In genomic region chr2:152143279-152144157, GRCm38 (mm10) we compare ENCODE assay signal across 7 mouse cellular contexts. TPM values are rescaled to one million over a fixed set of nuclear protein-coding genes. Genes with fewer than 3 reads are reported as not detected.
DNase-seq lines count a peak whose midpoint lies in the region; ATAC-seq and TF ChIP-seq lines count a peak whose summit lies in the region.

TSS of gene Tcf15 (plus strand) at chr2:152143561.

- peak; percentile 52; the same call in 1 of the 2 replicates for TF ChIP-seq POLR2A in brain, embryonic 14.5 days (IDR thresholded peaks at IDR 0.05; ENCODE audit: borderline replicate concordance, extremely low read depth, insufficient read depth, insufficient read length, poor library complexity, severe bottlenecking)
- TF ChIP-seq POLR2A in liver, adult 2 months (IDR thresholded peaks at IDR 0.05; ENCODE audit: extremely low read depth, insufficient read depth, low read length), result no peak
- TF ChIP-seq POLR2A in myocyte (IDR thresholded peaks at IDR 0.05; ENCODE audit: insufficient read length, low read depth), result no peak

- peaks cover 36% of the 10 kb centered on the region for H3K27me3 ChIP-seq in hindbrain, embryonic 14.5 days (ENCODE audit: control insufficient read depth, insufficient read depth, low read length)
- H3K27me3 ChIP-seq in liver, adult 2 months (ENCODE audit: control insufficient read depth, insufficient read depth, low read length), result peaks cover 11% of the 10 kb centered on the region
- peaks cover 64% of the 10 kb centered on the region for H3K27me3 ChIP-seq in myocyte (ENCODE audit: control insufficient read depth, insufficient read depth, insufficient read length)

- no peaks in the 10 kb centered on the region for H3K9me3 ChIP-seq in hindbrain, embryonic 14.5 days (ENCODE audit: control insufficient read depth, low read length)

- H3K27ac ChIP-seq in hindbrain, embryonic 14.5 days, result no peak within 1 kb of the TSS
- H3K27ac ChIP-seq in liver, adult 2 months (replicated peaks; ENCODE audit: insufficient read depth, low read depth, low read length), result no peak within 1 kb of the TSS

- H3K9ac ChIP-seq in hindbrain, embryonic 14.5 days, result peak within 1 kb of the TSS; percentile 52
- peak within 1 kb of the TSS; percentile 33; the same call in 1 of the 2 replicates for H3K9ac ChIP-seq in liver, adult 2 months (ENCODE audit: low read depth, low read length)

- no peaks in the 10 kb centered on the region for H3K79me2 ChIP-seq in liver, adult 2 months (ENCODE audit: control insufficient read depth, insufficient read depth, low read length)
- H3K79me2 ChIP-seq in myocyte (ENCODE audit: control insufficient read depth, insufficient read depth), result no peaks in the 10 kb centered on the region

- no peak within 1 kb of the TSS for H3ac ChIP-seq in myocyte (ENCODE audit: control insufficient read depth, insufficient read length)

- no peak for TF ChIP-seq CTCF in brain, embryonic 14.5 days (IDR thresholded peaks at IDR 0.05; ENCODE audit: borderline replicate concordance, extremely low read depth, insufficient read depth, insufficient read length)
- TF ChIP-seq CTCF in liver, adult 2 months (IDR thresholded peaks at IDR 0.05; ENCODE audit: low read depth, low read length), result no peak

- H3K4me2 ChIP-seq in hindbrain, embryonic 14.5 days (replicated peaks), result peak within 1 kb of the TSS; percentile 74
- H3K4me2 ChIP-seq in myocyte (ENCODE audit: low read depth), result peak within 1 kb of the TSS; percentile 61

- no peaks in the 10 kb centered on the region for H3K36me3 ChIP-seq in hindbrain, embryonic 14.5 days (replicated peaks; ENCODE audit: control insufficient read depth, insufficient read depth)
- no peaks in the 10 kb centered on the region for H3K36me3 ChIP-seq in liver, adult 2 months (ENCODE audit: control insufficient read depth, insufficient read depth, low read length)
- H3K36me3 ChIP-seq in myocyte (ENCODE audit: control insufficient read depth, insufficient read depth), result no peaks in the 10 kb centered on the region

- WGBS in hindbrain, embryonic 14.5 days, result 1% methylated on average over 69 of the region's 118 CpGs
- 2% methylated on average over 118 of the region's 118 CpGs for WGBS in liver, adult 2 months

- H3K4me3 ChIP-seq in hindbrain, embryonic 14.5 days (replicated peaks; ENCODE audit: low read length), result peak within 1 kb of the TSS; percentile 48
- H3K4me3 ChIP-seq in liver, adult 2 months (ENCODE audit: insufficient read depth, low read depth, low read length), result peak within 1 kb of the TSS; percentile 39; the same call in 1 of the 2 replicates
- H3K4me3 ChIP-seq in myocyte, result no peak within 1 kb of the TSS

- ATAC-seq in hindbrain, embryonic 14.5 days (ENCODE audit: low FRiP score), result peak; percentile 58; the same call in 1 of the 2 replicates
- no peak for ATAC-seq in activated CD4-positive, CD25-positive, alpha-beta regulatory T cell, adult 4 months

- H3K4me1 ChIP-seq in hindbrain, embryonic 14.5 days (replicated peaks; ENCODE audit: control insufficient read depth, insufficient read depth, low read length), result peaks cover 28% of the 10 kb centered on the region
- no peaks in the 10 kb centered on the region; the same call in 1 of the 2 replicates for H3K4me1 ChIP-seq in liver, adult 2 months (ENCODE audit: control insufficient read depth, insufficient read depth, low read length)

- DNase-seq in ZHBTc4 (ENCODE audit: low read depth, low spot score), result peak; percentile 93
- peak; percentile 74 for DNase-seq in brain, embryonic 14.5 days (ENCODE audit: low read depth)
- peak; percentile 69 for DNase-seq in gastrocnemius, postnatal 10 days
- DNase-seq in hindbrain, embryonic 14.5 days (ENCODE audit: low spot score), result no peak
- DNase-seq in liver, adult 2 months (ENCODE audit: extremely low read depth, low read depth, low spot score), result no peak

TF ChIP-seq in myocyte, 11 proteins besides CTCF, POLR2A, EP300 and RAD21:
- TF ChIP-seq CEBPB (IDR thresholded peaks at IDR 0.05; ENCODE audit: insufficient read depth, poor library complexity, severe bottlenecking), result no peak
- TF ChIP-seq TCF12 (IDR thresholded peaks at IDR 0.05; ENCODE audit: insufficient read depth, poor library complexity, severe bottlenecking), result no peak
- no peak for TF ChIP-seq SRF (IDR thresholded peaks at IDR 0.05; ENCODE audit: control insufficient read depth, insufficient read length, low read depth)
- no peak for TF ChIP-seq E2F4 (IDR thresholded peaks at IDR 0.05; ENCODE audit: insufficient read depth)
- no peak for TF ChIP-seq TCF3 (IDR thresholded peaks at IDR 0.05; ENCODE audit: insufficient read length, low read depth)

RNA-seq across cellular contexts. Expression of gene Tcf15, which starts in this region (rescaled TPM):
- polyA plus RNA-seq in brain, embryonic 14.5 days (2012; rRNA removed), result 2.0 and 2.4 TPM in 2 replicates
- 10 to 100 TPM; 17.4 to 22.4 TPM for total RNA-seq in gastrocnemius, postnatal 10 days (2021)
- polyA plus RNA-seq in hindbrain, embryonic 14.5 days (2014; fragmentation: Nextera tagmentation; extraction: Ambion mirVana), result 1.6 and 2.3 TPM in 2 replicates
- total RNA-seq in liver, adult 2 months (2014; rRNA removed), result not detected in 2 replicates
- polyA plus RNA-seq in liver, adult 2 months (2012; rRNA removed), result not detected in 2 replicates
- not detected for polyA plus RNA-seq in myocyte (2012; fragmentation: generic; extraction: Trizol)
- not detected for polyA plus RNA-seq in activated CD4-positive, CD25-positive, alpha-beta regulatory T cell, adult 4 months (2017; shearing (Covaris generic))

Comparison
In these comparisons a context has a peak if more than half of its experiments do, and no peak if none do; other contexts are left out.
1. RNA of gene Tcf15 (total RNA-seq): 17.4 to 22.4 TPM in gastrocnemius, postnatal 10 days; not detected in liver, adult 2 months; every median in the first group is over 10 times any median in the second.
2. DNase-seq: peak in ZHBTc4 (single experiment), brain, embryonic 14.5 days (single experiment) and gastrocnemius, postnatal 10 days (single experiment); none in hindbrain, embryonic 14.5 days (single experiment) and liver, adult 2 months (single experiment).